Mouse (Mus musculus): ENCODE measurements around the gene Mapk6.

GRCm38 (mm10) chr9:75385218-75385974 is 24.4 kb downstream of the Mapk6 start:
- TF ChIP-seq CTCF (IDR thresholded peaks at IDR 0.05; ENCODE audit: insufficient read depth, low read length) (no peak), POLR2A (IDR thresholded peaks at IDR 0.05; ENCODE audit: borderline replicate concordance, extremely low read depth, low read depth, low read length) (no peak)

Measured in lung, adult 2 months (tissue).